Mouse (Mus musculus): ENCODE measurements around the gene Tmeff2.
"Not testable (repeated sequence)": the region's sequence is repeated elsewhere in the genome, so short reads cannot be mapped to it uniquely, and the experiment has no call there.

Tmeff2 gene

DNA sequence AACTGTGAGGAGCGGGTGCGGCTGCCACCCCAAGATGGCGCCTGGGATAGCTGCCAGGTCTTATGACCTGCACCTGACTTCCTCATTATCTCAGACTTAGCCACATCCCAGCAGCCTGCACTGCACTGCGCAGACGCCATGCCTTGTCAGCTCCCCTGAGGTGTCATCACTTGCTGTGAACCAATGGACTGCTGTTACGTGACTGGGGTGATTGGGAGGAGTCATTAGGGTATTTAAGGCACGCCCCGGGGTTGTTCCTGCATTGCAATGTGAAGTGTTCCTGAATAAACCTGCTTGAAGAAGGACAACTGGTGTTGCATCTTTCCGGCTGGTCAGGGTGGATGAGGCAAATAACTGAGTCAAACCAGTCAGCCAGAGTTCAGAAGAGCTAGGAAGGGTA is at the start of gene Tmeff2:
Gene Tmeff2 (plus strand): TSS at position 262 of the 400 bp plus-strand sequence.
- DNase-seq = not testable (repeated sequence)

DNA sequence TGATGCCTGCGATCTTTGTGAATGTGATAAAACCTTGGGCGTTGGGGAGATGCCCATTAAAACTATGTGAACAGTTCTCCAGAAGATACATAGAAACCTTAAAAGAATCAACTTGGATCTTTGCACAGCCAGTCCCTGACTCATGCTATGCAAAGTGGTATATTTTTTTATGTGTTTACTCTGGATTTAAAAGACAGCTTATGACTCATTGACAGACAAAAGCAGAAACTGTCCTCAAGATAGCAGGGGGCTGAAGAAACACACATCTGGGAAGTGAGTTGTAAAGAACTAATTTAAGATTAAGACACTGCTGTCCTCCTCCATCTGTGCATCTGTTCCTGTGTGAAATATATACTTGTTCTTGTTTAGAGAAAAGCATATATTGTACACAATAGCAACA is 38.9 kb upstream of the Tmeff2 start:
- DNase-seq = no peak

DNA sequence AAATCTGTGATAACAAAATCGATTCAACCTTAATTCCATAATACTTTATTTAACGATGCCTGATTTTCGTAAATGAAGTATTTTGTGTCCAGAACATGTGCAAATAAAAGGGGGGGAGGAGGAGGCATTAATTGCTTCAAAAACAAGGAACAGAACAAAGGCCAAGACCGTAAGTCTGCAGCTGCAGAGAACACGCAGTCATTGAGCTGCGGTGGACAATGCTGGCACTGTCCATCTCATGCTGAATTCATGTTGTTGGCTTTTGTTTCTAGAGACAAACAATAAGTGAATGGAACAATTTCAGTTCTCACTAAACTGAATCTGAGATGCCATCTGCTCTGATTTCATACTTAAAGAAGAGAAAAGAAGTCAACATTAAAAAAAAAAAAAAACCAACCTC is 2.8 kb upstream of the Tmeff2 start:
- DNase-seq = no peak

DNA sequence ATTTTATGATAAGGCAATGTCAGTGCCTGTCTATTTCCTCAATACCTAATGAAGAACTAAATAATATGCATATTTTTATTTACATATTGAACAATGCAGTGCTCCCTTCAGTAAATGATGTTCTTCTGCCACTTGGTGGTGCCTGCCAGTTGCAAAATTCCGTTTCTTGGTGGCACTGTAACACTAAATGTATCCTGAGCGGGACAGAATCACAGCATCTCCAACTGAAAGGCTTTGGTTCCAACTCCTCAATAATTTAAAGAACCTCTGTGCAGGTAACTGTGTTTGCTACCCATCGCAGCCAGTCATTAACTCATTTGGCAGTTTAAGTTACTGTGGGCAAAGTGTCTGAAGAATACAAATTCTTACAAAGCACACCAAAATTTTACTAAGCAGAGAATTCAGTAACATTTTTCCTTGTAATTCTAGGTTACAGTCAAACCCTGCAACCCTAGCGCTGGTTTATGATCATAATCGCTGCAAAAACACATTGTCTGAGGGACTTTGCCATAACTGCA is 24.4 kb downstream of the Tmeff2 start:
- peak; percentile 80 for DNase-seq

DNA sequence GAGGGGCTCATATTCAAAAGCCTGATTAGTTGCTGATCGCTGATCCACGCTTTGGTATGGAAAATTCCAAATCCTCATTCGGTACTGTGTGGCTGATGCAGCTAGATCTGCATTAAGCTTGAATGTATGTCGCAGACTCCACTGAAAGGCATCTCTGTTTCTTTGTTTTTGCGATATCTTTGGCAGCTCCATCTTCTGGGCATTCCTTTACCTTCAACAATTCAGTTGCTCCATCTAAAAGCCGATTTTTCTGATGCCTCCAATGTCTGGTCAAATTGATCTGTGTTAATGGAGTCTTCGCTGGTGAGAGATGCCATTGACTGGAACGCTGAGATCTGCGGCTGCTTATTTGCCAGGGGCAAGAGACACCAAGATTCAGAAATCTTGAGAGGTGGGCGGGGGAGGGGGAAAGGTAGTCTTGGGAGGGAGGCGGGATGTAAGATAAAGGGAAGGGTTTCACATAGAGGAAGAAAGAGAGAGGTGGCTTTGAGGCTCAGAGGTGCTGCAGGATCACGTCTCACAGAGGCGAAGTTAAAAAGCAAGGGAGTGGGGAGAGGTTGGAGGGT is 25.0 kb downstream of the Tmeff2 start:
- DNase-seq = peak; percentile 61

DNA sequence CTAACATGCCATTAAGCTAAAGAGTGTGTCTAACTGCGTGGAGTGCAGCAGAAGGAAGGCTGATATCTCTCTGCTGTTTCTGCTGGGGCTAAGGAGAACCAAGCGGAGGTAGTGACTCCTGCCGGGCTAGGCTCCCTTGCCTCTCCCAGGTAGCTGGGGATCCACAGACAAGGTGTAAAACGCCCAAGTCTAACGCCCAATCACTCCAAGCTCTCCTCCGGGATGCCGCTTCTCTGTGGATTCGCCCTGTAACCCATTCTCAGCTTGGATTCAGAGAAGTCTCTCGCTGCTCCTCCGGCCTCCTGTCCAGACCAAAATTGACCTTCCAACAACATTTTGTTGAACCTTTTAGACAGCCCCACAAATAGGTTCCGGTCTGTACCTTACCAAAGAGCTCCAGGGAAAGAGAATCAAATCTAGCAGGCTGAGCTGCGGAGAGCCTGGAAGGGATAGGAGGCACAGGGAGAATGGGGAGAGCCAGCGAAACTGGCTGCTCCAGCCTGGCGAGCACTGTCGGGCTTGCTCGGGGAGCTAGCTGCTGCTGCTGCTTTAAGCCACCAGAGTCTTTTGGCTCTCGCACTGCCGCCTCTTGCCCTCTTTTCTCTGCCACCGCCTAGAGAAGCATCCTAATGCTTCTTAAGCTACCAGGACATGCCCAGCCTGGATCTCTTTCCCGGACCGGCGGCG is 26.1 kb downstream of the Tmeff2 start:
- DNase-seq = no peak

DNA sequence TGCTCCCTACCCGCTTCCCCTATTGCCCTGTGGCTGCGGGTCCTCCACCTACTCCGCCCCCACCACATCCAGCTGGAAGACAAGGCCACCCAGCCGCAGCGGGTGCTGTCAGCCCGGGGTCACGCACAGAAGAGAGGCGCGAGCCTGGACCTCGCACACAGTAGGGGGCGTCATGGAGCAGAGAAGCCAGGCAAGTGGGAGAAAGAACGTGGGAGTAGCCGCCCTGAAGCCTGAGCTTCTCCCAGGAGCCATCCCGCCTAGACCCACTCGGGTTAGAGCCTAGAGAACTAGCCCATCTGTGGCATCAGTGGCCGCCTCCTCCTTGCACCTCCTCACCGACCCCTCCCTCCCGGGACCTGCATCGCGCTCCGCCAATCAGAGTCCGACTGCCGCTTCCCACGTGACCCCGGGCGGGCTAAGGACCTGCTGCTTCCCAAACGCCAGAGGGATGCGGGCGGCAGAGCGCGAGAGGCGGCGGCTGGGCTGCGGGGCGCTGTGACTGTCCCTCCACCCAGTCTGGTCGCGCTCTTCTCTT is 26.7 kb downstream of the Tmeff2 start:
- DNase-seq = peak; percentile 99

DNA sequence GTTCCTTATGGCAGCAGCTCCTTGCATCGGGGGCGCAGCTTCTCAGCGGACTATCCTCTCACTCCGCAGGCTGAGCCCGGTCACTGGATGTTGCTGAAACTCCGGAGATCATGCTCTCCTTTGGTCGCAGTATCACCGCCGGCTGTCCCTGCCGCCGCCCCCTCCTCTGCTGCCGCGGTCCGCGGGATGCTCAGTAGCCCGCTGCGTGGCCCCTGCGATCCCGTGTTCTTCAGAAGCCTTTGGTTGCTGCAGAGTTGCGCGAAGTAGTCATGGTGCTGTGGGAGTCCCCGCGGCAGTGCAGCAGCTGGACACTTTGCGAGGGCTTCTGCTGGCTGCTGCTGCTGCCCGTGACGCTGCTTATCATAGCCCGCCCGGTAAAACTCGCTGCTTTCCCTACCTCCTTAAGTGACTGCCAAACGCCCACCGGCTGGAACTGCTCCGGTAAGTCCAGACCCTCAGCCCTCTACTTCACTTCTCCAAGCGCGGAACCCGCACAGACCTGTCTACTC is 27.3 kb downstream of the Tmeff2 start:
- peak; percentile 63 for DNase-seq

DNA sequence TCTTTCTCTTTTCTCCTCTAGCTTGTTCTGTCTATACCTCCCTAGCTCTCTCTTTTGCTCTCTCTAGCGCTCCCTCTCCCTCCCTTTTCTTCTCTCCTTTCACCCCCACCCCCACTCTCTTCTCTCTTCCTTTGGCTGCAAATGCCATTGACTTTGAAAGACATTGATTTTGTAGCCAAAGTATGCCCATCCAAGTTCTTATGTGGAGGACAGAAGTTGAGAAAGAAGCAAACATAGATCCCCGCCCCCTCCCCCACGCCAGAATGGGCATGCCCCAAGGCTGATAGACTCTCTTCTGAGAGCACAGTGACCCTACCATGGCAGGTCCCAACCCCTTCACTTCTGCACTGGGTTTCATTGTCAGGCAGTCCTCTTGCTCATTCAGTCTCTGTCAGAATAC is 28.3 kb downstream of the Tmeff2 start:
- peak; percentile 36 for DNase-seq

DNA sequence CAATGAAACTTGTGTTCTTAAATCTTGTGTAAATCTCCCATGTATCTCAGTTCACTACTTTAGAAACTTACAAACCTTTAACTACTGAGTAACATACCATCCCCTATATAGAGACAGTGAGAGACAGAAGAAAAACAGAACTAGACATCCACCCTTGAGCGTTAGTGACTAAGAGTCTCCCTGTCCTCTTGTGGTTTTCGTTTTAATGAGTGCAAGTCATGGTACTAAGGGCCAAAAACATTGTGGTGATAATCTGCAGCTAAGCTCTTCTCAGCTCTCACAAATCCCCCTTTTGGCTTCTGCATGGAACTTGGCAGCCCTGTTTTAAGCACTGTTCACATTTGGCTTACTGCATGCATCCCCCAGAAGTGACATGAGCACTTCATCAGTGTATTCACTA is 34.6 kb downstream of the Tmeff2 start:
- DNase-seq = no peak

DNA sequence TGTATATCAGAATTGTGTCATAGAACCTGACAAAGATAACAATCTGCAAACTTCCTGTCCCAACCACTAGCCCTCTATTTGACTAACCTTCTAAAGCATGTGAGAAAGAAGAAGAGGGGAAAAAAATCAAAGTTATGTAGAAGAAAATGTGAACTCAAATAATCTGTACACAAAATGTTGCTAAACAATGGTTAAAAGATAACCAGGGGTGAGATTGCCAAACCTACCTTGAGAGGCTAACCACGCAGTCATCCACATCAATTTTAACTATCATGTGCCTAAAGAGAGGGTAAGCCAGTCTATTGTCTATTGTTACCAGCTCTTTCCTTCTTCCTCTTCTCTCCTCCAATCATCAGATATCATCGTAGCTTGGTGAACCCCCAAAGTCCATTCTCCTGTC is 35.0 kb downstream of the Tmeff2 start:
- no peak for DNase-seq

DNA sequence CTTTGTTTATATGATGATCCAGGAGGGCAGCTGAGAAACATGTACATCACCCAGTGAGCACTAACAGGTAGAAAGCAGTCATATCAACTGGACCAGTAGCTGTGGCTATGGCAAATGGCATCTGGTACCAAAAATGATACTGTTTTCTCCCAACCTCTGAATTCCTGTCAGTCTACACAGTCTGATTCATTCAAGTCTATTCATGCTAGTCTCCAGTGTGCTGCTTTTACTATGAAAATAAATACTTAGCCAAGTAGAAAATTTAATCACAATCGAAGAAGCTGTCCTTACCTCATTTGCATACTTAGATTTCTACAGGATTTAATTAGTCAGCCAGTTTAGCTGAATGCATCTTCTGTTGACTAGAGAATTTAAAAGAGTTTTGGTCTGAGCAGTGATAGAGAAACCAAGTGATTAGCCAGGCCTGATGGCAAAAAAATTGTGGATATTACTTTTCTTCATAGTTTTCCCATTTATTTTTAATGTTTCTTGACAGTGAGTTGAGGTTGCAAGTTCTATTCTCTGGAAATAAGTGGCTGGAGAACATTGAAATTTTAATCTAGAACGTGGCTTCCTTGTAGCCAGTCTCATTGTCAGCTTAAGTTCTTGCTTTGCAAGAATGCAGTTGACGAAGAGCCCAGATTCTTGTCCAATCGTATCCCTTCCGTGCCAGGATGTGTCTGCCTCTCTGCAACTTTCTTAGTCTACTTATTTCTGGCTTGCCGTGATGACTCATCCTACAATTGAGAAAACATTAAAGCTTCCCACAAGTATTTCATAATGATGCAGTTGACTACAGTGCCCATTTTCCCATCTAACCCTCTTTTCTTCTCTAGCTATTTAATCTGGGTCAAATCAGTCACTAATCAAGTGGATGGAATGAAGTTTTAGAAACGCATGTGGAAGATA is 39.9 kb downstream of the Tmeff2 start:
- no peak for DNase-seq

DNA sequence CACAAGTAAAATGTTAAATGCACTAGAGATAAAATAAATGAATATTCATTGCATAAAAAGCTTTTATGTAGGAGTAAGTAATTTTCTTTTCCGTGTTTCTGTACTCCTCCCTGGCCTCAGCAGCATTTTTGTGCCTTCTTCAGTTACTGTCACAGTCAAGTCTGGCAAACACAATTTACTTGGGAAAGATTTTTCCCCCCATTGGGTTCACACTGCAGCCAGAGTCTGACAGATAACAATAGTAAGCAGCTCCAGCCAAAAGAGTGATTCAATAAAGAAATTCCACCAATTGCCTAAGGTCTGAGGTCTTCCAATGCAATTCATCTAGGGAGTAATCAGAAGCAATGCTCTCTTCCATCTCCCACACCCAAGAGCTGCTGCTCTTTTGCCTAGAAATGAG is 48.1 kb downstream of the Tmeff2 start:
- no peak for DNase-seq

DNA sequence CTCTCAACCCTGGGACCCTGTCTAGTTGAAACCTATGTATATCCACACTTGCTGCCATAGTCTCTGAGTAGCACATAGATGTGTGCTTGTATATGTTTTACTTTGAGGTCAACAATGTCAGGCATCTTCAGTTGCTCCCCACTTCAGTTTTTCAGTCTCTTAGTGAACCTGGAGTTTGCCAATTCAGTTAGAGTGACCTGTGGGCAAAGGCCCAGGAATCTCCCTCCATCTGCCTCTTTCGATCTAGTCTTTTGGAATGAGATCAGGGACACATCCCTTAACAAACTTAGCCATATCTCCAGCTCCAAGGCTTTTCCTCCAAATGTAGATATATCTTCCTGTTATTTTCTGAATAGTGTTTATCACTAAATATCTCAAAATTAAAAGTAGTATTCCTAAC is 58.4 kb downstream of the Tmeff2 start:
- DNase-seq = peak; percentile 61

DNA sequence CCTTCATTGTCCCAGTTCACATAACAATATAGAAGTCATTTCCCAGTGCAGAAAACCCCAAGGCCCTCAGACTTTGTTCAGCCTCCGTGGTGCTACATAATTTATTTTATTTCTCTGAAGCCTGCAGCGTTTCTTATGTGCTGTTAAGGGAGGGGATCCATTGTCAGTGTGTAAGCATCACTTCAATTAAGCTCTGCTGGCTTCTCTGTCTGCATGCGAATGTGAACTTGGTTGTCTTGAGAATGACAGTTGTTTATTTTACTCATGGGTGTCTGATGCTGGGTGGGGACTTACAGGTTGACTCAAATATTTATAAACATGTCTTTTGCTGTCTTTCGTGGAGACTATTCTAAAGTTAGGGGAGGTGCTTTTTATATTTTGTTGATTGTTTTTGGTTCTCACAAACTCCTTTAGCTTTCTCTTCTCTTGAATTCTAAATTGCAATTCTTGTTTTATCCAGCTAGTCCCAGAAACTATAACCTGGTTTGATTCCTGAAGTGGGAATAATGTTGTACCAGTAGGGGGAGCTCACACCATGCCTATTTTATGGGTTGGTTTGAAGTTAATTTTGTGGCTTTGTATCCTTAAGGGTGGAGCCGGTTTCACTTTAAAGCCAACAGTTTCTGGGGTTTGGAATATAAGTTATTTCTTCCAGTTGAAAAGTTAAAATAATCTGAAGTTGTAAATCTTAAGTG is 61.7 kb downstream of the Tmeff2 start:
- peak; percentile 91 for DNase-seq

DNA sequence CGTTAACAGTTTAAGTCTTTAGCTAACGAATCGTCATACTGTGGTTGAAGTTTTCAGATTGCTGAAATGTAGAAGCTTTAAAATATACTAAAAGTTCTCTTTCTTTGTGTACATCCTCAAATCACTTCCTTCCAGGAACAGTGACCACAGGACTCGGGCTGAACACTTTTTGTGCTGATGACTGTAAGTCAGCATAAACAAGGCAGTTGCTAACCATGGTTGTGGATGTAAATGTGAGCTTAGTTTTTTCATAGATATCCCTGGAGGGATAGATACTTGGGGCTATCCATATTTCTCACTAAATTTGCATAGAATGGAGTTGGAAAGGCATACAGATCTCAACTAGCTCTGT is 62.2 kb downstream of the Tmeff2 start:
- no peak for DNase-seq

DNA sequence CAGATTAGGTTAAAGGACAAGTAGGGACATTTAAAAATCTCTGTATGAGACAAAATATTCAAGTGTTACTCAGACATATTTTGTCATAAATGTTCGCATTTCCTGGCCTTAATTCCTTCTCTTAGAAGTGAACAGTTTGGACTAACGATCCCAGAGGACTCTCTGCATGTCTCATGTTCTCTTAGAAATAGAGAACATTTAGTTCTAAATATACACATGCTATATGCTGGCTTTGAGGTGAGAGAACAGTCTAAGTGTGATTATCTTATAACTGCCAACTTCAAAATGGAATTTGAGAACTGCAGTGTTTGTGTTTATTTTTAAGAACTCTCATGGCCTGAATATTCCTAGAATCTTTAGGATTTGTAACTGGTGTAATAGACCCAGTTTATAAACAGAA is 69.2 kb downstream of the Tmeff2 start:
- no peak for DNase-seq

DNA sequence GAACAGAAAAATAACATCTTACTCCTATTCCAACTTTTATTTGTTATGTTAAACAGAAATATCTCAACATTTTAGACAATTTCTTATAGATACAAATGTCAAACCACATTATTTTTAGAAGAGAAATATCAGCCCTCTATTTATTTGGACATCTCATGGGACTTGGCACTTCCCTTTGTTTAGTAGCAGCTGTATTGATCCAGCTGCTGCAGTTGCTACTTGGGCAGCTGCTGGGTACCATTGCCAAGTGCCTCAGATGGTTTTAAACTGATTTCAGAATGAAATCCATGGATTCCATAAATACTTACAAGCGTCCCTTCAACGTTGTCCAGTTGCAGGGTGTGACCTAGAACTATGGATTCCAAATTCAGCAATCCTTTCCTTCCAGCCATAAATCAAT is 70.4 kb downstream of the Tmeff2 start:
- DNase-seq = no peak

DNA sequence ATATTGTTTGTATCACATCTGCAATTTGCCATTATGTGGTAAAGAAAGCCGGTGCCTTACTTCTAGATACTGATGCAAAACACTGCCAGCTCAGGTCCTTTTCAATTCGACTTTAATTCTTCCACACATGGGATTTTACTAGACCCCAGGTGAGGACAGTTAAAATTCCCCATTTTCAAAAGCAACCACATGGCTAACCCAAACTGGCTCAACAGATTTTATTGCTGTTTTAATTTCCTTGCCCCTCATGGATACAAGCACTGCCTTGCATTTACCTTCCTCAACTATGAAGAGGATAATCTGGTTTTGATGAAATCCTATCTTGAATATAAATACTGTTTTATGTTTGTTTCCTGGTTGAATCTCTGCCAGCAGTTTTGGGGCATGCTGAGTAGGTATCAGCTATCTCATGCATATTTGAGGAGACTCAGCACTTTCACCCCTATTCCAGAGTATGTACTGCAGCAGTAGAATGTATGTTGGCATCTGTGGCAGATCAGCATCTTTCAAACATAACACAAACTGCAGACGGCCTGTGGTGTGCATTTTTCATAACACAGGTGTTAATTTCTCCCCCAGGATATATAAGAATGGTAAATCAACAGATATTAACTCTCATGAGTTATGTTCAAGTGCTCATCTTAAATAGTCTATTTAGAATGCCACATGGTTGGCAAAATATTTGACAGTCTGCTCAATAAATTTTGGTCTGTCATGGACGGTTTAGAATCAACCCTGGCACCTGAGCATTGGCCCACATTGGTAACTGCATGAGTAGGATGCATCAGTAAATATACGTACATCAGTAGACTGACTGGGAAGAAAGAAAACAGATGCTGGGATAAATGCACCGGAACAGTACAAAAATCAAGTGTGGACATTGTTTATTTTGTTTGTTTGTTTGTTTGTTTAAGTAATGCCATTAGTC is 72.3 kb downstream of the Tmeff2 start:
- no peak for DNase-seq

DNA sequence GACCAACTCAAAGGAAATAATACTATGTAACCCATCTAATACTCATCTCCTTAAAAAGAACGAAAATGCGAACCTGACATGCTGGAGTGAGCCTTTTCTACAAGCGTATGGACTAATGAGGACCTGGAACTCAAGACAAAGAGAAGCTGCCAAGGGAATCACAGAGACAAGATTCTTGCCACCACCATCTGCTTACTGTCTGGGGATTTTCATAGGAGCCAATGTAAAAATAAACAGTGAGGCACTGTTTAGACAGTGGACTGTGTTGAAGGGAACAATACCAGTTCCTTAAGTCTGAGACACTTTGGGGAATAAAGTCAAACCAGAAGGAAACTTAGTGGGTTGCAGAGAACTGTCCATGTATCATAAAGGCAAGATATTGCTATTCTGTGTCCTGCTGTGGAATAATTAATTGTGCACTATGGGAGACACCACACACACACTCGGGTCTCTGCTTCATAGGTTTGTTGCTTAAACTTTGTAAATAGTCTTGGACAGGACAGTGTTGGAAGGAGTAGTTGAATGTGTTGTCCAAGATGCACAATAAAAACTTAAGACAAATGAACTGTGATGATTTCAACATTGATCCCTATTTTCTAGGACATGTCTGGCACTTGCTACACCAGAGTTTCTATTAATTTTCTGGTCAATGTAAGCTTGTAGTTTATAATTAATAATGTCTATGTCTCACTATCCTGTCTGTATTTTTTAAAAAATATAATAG is 79.1 kb downstream of the Tmeff2 start:
- peak; percentile 78 for DNase-seq

DNA sequence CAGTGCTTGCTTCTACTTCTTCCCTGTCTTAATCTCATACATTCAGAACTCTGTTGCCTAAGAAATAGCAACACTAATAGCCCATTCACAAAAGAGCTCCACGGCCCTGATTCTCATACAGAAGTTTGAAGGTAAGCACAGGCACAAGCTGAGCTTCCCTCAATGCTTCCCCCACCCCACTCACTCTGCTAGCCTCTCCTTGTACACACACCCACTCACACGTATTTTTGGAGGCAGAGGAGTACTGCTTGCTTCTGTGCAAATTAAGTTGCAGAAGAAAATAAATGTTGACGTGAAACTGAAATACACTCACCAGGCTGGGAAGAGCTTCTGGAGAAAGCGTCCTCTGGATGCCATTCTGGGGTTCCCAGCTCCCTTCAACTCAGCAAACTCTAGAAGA is 80.1 kb downstream of the Tmeff2 start:
- DNase-seq = no peak
